Mouse (Mus musculus) lung, postnatal 0 days (tissue): ENCODE results near the gene Dock8.

ENCODE experiments used
- CTCF ChIP-seq: IDR thresholded peaks from 2 replicates; pipeline ENCODE4 v1.5.1; 2016; ENCODE audit warnings: antibody characterized with exemption, mild to moderate bottlenecking
- EP300 ChIP-seq: IDR thresholded peaks from 2 replicates; pipeline ENCODE4 v1.6.1; 2016; ENCODE audit warnings: antibody characterized with exemption, mild to moderate bottlenecking, control low read depth

GRCm38 (mm10) chr19:25106315-25106714 lies 107.0 kb downstream of the Dock8 start:
- TF ChIP-seq CTCF (no peak), EP300 (no peak)
